Mouse (Mus musculus): Measurements from ENCODE around the gene Sh3pxd2b.
A peak's percentile ranks its signal among the peaks of the same experiment; 100 is the strongest.

Sh3pxd2b gene

GRCm38 (mm10) chr11:32373266-32374026 is 25.8 kb downstream of the Sh3pxd2b start:
- no peak for DNase-seq (ENCODE audit: low spot score)

GRCm38 (mm10) chr11:32374027-32374589 is 26.5 kb downstream of the Sh3pxd2b start:
- DNase-seq (ENCODE audit: low spot score) = no peak

- DNase-seq (ENCODE audit: low spot score) = peak; percentile 48
Observed at GRCm38 (mm10) chr11:32375104-32375535, 27.5 kb downstream of the Sh3pxd2b start.

DNA sequence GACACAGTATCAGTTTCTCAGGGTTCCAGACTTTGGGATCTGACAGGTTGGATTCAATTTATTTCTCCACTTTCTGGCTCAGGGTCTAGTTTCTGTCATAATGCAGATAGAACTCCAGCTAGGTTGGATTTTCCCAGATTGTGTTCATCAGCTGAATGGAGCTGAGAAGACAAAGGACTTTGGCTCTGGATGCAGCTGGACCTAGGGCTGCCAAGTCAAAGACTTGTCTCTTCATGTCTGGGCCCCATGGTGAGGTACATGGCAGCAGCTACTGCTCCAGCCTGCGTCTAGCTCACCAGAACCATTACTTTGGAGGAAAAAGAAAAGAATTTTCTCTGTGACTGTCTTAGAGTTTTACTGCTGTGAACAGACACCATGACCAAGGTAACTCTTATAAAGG is 28.5 kb downstream of the Sh3pxd2b start:
- no peak for DNase-seq (ENCODE audit: low spot score)

- DNase-seq (ENCODE audit: low spot score) = no peak
Observed at GRCm38 (mm10) chr11:32379910-32380309, 32.3 kb downstream of the Sh3pxd2b start.

GRCm38 (mm10) chr11:32383341-32384134 is 35.9 kb downstream of the Sh3pxd2b start:
- DNase-seq (ENCODE audit: low spot score) = peak; percentile 65

- no peak for DNase-seq (ENCODE audit: low spot score)
Observed at GRCm38 (mm10) chr11:32384135-32384801, 36.6 kb downstream of the Sh3pxd2b start.

DNA sequence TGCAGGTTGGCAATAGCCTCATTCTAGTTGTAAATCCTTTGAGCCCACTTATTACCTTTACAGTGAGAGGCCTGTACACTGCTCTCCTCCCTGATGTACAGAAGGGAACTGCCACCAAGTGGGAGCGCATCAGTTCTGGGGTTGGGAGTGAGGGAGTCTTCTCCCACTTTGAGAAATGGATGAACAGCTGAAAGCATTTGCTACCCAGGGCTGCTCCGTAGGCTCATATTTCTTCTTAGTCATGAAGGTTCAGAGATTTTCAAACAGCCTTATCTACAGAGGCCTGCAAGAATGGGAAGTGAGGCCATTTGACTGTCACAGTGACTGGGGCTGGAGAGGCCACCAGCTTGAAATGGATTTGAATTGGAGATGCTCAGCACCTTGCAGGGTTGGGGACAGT is 38.4 kb downstream of the Sh3pxd2b start:
- DNase-seq (ENCODE audit: low spot score) = no peak

DNA sequence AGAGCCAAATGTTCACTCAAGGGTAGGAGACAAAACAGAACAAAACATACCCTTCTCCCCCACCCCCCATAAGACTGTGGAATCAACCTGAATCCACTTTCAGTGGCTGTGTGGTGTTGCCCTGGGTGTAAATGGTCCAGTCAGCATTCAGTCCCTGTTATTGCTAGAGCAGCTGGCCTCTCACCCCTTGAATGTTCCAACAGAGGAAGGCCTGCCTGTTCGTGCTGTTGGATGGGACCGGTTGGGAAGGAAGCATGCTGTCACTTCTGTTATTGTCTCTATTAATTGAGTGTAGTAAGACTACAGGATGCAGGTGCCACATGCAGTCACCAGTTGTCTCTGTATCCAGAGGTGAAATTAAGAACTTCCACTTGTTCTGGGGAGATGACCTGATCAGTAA is 40.4 kb downstream of the Sh3pxd2b start:
- DNase-seq (ENCODE audit: low spot score) = no peak

DNA sequence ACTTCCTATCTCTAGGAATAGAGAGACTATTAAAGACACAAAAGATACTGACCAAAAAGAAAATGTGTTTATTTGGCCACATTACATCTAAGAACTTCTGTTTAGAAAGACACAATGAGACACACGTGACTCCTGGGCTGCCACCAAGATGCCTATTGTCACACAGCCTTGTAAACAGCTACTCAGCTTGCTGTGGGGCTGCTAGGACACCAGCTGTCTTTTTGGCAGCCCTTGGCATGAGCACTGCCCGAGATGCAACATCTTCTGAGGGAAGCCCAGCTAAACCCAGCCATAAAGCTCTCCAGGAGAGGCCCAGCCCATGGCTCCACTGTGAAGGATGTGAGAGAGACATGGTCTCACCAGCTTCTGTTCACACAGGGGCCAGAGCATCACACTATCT is 45.5 kb downstream of the Sh3pxd2b start:
- no peak for DNase-seq (ENCODE audit: low spot score)

DNA sequence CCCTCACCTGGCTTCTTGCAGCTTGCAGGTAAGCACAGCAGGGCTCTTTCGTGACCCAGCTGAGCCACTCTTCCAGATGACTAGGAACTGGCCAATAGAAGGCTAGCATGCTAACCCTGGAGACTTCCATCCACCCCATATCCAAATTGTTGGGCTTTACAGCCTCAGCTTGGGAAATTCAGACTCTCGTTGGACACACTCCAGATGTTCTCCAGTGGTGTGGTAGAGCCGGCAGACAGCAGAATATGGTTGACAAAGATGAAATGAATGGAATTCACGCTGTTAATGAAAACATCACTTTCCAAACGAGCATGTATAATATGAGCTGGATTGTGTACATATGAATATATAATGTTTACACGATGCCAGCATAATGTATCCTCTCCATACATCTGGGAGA is 48.2 kb downstream of the Sh3pxd2b start:
- DNase-seq (ENCODE audit: low spot score) = no peak

GRCm38 (mm10) chr11:32398446-32398845 is 50.8 kb downstream of the Sh3pxd2b start:
- DNase-seq (ENCODE audit: low spot score) = no peak

GRCm38 (mm10) chr11:32399261-32399660 is 51.6 kb downstream of the Sh3pxd2b start:
- no peak for DNase-seq (ENCODE audit: low spot score)

- DNase-seq (ENCODE audit: low spot score) = no peak
Observed at GRCm38 (mm10) chr11:32402712-32403111, 55.1 kb downstream of the Sh3pxd2b start.

DNA sequence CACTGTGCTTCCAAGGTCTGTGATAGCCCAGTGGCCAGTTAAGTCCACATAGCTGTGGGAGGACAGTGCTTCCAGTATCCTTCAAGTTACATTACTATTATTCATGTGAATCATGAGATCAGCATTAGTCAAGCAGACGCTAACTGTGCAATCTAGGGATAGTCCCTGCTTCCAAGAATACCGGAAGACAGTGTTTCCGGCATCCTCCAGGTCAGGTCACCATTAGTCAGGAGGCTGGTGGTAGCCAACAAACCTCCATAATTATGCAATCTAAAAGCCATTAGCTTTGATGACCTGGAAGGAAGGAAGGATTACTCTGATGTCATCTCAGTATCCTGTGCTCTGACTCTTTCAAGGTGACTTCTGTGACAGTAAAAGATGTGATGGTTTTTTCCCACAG is 57.1 kb downstream of the Sh3pxd2b start:
- no peak for DNase-seq (ENCODE audit: low spot score)

DNA sequence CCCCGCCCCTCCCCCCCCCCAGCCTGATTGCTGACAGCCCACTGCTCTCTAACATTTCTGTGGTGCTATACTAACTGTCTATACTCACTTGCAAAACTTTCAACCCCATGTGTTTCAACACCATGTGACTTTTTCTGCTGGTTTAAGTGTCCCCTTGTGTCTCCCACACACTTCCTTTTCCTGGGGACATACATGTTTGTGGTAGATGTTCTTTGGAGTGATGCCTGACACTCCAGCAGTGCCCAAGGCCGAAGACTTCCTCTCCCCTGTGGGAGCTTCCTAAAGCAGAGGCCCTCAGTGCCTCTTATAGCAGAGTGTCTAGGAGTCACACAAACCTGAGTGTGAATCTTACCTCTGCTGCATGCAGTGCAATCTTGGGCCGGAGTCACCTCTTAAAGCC is 60.2 kb downstream of the Sh3pxd2b start:
- DNase-seq (ENCODE audit: low spot score) = no peak

- no peak for DNase-seq (ENCODE audit: low spot score)
Observed at GRCm38 (mm10) chr11:32409052-32409451, 61.4 kb downstream of the Sh3pxd2b start.

- DNase-seq (ENCODE audit: low spot score) = peak; percentile 15
Observed at GRCm38 (mm10) chr11:32409823-32410562, 62.4 kb downstream of the Sh3pxd2b start.

DNA sequence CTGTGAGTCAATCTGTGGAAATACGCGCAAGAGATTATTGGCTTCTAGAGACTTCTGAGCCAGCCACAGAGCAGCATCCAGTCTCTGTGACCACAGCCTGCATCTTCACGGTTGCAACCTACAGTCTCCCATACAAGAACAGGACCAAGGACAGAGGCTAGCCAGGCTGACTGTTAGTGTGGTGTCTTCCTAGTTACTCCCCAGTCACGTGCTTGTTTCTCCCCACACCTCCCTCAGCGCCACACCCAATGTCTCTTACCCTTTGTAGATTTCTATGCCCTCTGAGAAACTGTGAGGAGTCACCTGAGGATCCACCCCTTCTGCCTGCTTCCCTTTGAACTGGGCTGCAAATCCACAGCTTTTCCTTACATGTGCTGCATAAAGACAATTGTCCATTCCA is 72.4 kb downstream of the Sh3pxd2b start:
- no peak for DNase-seq (ENCODE audit: low spot score)

- DNase-seq (ENCODE audit: low spot score) = no peak
Observed at GRCm38 (mm10) chr11:32423311-32423710, 75.7 kb downstream of the Sh3pxd2b start.

DNA sequence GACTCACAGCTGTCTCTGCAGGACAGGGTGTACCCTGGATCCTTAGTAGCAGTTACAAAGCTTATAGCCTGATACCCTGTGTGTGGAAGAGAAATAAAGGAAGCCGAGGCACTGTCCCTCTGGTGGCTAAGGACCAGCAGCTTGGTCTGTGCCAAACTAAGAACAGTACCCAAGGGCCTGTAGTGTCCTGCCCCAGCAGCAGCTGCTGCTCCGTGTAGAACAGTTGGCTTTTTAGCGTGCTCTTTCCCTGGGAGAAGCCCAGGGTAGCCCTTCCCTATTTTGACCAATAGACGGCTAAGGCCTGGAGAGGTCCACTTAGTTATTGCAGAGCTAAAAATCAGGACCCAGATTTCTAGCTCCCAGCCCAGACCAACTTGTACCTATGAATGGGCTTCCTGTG is 77.0 kb downstream of the Sh3pxd2b start:
- no peak for DNase-seq (ENCODE audit: low spot score)

Data from retina, embryonic 14.5 days (tissue).